Mouse (Mus musculus): ENCODE measurements around the gene Fut2. TPM values are rescaled to one million over a fixed set of nuclear protein-coding genes. Genes with fewer than 3 reads are reported as not detected.
A peak's percentile ranks its signal among the peaks of the same experiment; 100 is the strongest.

Fut2 gene
- polyA plus RNA-seq, 1 experiment from 2014 or later = 0.10 TPM

DNA sequence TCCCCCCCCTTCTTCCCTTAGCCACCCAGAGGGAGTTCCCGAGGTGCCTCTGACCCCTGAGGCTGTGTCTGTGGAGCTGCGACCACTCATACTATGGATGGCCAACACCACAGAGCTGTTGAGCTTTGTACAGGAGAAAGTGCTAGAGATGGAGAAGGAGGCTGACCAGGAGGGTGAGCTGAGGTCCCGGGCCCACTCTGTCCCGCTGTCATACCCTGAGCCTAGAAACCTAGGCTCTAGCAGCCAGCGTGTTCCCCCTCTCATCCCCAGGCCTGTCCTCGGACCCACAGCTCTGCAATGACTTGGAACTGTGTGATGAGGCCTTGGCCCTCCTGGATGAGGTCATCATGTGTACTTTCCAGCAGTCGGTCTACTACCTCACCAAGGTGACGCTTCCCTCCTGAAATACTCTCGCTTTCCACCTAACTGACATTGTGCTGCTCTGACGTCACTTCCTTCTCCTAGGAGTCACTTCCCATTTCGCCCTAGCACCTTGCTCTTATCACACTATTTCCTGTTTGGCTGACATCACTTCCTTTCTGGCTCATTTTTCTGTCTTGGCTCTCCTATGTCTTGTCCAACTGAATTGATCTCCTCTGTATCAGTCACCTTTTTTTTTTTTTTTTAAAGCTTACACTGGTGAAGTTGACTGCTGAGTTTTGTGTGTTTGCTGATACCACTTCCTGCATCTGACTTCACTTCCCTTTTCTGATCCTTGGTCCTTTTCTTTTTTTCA lies 31.1 kb downstream of the Fut2 start:
- no peaks in the 10 kb centered on the region; the same call in 1 of the 2 replicates for H3K36me3 ChIP-seq (ENCODE audit: control insufficient read depth, insufficient read depth)
- no peak overlapping the region for H3K4me2 ChIP-seq (ENCODE audit: low read length)
- no peak overlapping the region for H3K27ac ChIP-seq (ENCODE audit: low read length)
- 88% methylated on average over 11 of the region's 11 CpGs for WGBS
- H3K4me1 ChIP-seq (replicated peaks; ENCODE audit: control insufficient read depth, insufficient read depth, low read length) = peaks cover 10% of the 10 kb centered on the region
- no peak overlapping the region for H3K9ac ChIP-seq (replicated peaks; ENCODE audit: low read depth, low read length)
- no peak overlapping the region for H3K4me3 ChIP-seq (replicated peaks; ENCODE audit: low read length)
- H3K27me3 ChIP-seq (replicated peaks; ENCODE audit: control insufficient read depth, insufficient read depth, low read length) = no peaks in the 10 kb centered on the region; the same call in 1 of the 2 replicates
- H3K9me3 ChIP-seq (ENCODE audit: control insufficient read depth, low read length) = no peaks in the 10 kb centered on the region
- ATAC-seq = no peak

DNA sequence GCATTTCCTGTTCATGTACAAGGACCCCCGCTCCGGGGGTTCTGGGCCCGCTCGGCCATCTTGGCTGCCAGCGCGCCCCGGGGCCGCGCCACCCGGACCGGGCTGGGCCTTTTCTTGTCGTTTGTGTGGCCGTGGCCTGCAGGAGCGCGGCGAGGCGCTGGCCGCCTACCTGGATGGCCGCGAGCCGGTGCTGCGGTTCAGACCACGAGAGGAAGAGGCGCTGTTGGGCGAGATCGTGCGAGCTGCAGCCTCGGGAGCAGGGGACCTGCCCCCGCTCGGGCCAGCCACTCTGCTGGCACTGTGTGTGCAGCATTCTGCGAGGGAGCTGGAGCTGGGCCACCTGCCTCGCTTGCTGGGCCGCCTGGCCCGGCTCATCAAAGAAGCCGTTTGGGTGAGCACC lies 33.7 kb downstream of the Fut2 start:
- Histone ChIP-seq H3K4me2 (ENCODE audit: low read length) (peak overlapping the region; percentile 43), H3K4me1 (replicated peaks; ENCODE audit: control insufficient read depth, insufficient read depth, low read length) (peaks cover 14% of the 10 kb centered on the region), H3K27me3 (replicated peaks; ENCODE audit: control insufficient read depth, insufficient read depth, low read length) (no peaks in the 10 kb centered on the region; the same call in 1 of the 2 replicates), H3K4me3 (replicated peaks; ENCODE audit: low read length) (peak overlapping the region; percentile 3; the same call in 1 of the 2 replicates), H3K9me3 (ENCODE audit: control insufficient read depth, low read length) (no peaks in the 10 kb centered on the region), H3K27ac (ENCODE audit: low read length) (no peak overlapping the region), H3K9ac (replicated peaks; ENCODE audit: low read depth, low read length) (peak overlapping the region; percentile 49), H3K36me3 (ENCODE audit: control insufficient read depth, insufficient read depth) (no peaks in the 10 kb centered on the region; the same call in 1 of the 2 replicates)
- ATAC-seq = no peak
- 9% methylated on average over 35 of the region's 35 CpGs for WGBS

DNA sequence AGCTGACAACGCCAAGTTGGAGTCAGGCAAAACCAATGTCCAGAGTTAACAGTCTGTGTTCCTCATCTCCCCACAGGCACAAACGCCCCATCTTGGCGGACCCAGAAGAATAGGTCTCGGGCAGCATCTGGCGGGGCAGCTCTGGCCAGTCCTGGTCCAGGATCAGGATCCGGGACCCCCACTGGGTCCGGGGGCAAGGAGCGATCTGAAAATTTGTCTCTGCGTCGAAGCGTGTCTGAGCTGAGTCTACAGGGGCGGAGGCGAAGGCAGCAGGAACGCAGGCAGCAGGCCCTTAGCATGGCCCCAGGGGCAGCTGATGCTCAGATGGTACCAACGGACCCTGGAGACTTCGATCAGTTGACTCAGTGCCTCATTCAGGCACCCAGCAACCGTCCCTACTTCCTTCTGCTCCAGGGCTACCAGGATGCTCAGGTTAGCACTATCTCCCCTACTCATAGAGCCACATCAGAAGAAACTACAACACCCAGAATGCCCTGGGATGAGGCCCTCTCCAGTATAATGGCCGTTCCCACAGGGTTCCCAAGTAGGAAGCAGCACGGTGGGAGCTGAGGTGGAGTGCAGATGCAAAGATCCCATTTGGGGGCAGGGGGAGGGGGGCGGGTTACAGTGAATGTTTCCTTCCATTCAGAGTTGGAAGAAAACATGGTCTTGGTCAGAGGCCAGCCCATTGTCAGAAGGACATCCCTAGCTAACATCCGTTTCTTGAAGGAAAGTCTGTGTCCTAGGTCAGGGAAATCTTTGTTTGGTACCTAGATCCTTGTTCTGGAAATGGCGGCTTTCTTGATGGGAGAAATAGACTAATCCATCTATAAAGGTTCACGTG lies 35.9 kb downstream of the Fut2 start:
- Histone ChIP-seq H3K9ac (replicated peaks; ENCODE audit: low read depth, low read length) (no peak overlapping the region), H3K27ac (ENCODE audit: low read length) (no peak overlapping the region), H3K4me1 (replicated peaks; ENCODE audit: control insufficient read depth, insufficient read depth, low read length) (peaks cover 14% of the 10 kb centered on the region), H3K27me3 (replicated peaks; ENCODE audit: control insufficient read depth, insufficient read depth, low read length) (no peaks in the 10 kb centered on the region; the same call in 1 of the 2 replicates), H3K4me2 (ENCODE audit: low read length) (no peak overlapping the region), H3K4me3 (replicated peaks; ENCODE audit: low read length) (no peak overlapping the region), H3K36me3 (ENCODE audit: control insufficient read depth, insufficient read depth) (no peaks in the 10 kb centered on the region), H3K9me3 (ENCODE audit: control insufficient read depth, low read length) (no peaks in the 10 kb centered on the region)
- WGBS = 72% methylated on average over 23 of the region's 23 CpGs
- ATAC-seq = no peak

DNA sequence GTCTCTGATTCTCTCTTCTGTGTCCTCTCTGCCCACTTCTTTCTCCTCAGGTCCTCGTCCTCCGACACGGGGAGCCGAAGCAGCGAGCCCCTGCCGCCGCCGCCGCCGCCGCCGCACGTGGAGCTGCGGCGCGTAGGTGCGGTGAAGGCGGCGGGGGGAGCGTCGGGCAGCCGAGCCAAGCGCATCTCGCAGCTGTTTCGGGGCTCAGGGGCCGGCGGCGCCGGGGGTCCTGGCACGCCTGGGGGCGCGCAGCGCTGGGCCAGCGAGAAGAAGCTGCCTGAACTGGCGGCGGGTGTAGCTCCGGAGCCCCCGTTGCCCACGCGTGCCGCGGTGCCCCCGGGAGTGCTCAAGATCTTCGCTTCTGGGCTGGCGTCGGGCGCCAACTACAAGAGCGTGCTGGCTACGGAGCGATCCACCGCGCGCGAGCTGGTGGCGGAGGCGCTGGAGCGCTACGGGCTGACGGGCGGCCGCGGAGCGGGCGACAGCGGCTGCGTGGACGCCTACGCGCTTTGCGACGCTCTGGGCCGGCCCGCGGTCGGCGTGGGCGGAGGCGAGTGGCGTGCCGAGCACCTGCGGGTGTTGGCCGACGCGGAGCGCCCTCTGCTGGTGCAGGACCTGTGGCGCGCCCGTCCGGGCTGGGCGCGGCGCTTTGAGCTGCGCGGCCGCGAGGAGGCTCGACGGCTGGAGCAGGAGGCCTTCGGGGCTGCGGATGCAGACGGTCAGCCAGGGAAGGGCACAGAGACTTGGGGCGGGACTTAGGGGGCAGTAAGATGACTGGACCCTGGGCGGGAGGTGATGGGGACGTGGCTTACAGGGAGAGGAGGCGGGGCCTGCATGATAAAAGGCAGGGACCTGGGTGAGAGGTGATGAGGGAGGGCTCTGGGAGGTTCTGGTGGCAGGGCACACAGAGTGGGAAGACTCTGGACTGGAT lies 37.6 kb downstream of the Fut2 start:
- Histone ChIP-seq H3K9ac (replicated peaks; ENCODE audit: low read depth, low read length) (peak overlapping the region; percentile 84), H3K27ac (ENCODE audit: low read length) (peak overlapping the region; percentile 85), H3K4me1 (replicated peaks; ENCODE audit: control insufficient read depth, insufficient read depth, low read length) (peaks cover 14% of the 10 kb centered on the region), H3K4me2 (ENCODE audit: low read length) (peak overlapping the region; percentile 91), H3K9me3 (ENCODE audit: control insufficient read depth, low read length) (no peaks in the 10 kb centered on the region), H3K27me3 (replicated peaks; ENCODE audit: control insufficient read depth, insufficient read depth, low read length) (no peaks in the 10 kb centered on the region; the same call in 1 of the 2 replicates), H3K36me3 (ENCODE audit: control insufficient read depth, insufficient read depth) (no peaks in the 10 kb centered on the region), H3K4me3 (replicated peaks; ENCODE audit: low read length) (peak overlapping the region; percentile 61)
- ATAC-seq = peak; percentile 84
- WGBS = under 1% methylated on average over 105 of the region's 105 CpGs

DNA sequence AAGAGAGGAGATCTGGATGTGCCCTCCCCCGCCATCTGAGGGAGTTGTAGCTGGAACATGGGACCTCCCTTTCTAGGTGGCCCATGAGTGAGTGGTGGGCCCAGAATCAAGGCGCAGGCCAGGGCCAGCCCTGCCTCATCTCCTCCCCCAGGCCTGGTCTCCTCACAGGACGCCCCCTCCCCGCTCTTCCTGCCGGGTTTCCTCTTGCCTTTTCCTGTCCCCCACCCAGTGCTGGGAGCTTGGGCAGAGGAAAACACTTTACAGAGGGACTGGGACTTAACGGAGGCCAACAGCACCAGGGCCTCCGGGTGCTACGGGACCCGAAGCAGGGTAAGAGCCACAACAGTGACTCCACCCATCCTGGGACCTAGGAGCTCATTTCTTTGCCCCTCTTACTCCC lies 38.9 kb downstream of the Fut2 start, which contains the start of gene Rasip1:
Gene Rasip1, plus strand, starts transcription at position 228 of the 400 bp plus-strand sequence.
- Histone ChIP-seq H3K9ac (replicated peaks; ENCODE audit: low read depth, low read length) (peak within 1 kb of the TSS; percentile 84), H3K36me3 (ENCODE audit: control insufficient read depth, insufficient read depth) (no peaks in the 10 kb centered on the region), H3K4me2 (ENCODE audit: low read length) (peak within 1 kb of the TSS; percentile 91), H3K4me3 (replicated peaks; ENCODE audit: low read length) (peak within 1 kb of the TSS; percentile 61), H3K27me3 (replicated peaks; ENCODE audit: control insufficient read depth, insufficient read depth, low read length) (no peaks in the 10 kb centered on the region; the same call in 1 of the 2 replicates), H3K4me1 (replicated peaks; ENCODE audit: control insufficient read depth, insufficient read depth, low read length) (peaks cover 9% of the 10 kb centered on the region; the same call in 1 of the 2 replicates), H3K27ac (ENCODE audit: low read length) (peak within 1 kb of the TSS; percentile 85), H3K9me3 (ENCODE audit: control insufficient read depth, low read length) (no peaks in the 10 kb centered on the region)
- 93% methylated on average over 9 of the region's 9 CpGs for WGBS
- no peak for ATAC-seq

DNA sequence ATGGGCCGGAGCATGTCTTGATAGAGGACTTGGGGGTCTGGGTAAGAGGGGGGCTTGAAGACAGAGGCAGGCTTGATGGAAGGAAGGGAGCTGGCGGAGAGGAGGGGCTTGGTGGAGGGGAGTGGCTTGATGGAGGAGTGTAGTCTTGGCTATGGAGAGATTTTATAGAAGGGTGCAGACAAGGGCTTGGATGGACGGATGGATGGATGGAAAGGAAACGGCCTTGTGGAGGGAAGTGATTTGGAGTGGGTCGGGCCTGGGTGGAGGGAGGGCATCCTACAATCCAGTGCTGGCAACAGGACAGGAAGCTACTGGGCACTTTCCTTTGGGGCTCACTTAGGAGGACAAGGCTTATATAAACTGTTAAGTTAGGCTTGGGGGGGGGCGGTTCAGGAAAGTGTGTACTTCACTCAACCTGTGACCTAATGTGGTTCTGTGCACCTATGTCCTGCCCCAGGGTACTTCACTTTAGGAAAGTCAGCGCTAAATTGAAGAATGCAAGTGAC lies 39.6 kb downstream of the Fut2 start:
- no peaks in the 10 kb centered on the region for H3K36me3 ChIP-seq (ENCODE audit: control insufficient read depth, insufficient read depth)
- 91% methylated on average over 7 of the region's 7 CpGs for WGBS
- peaks cover 8% of the 10 kb centered on the region; the same call in 1 of the 2 replicates for H3K4me1 ChIP-seq (replicated peaks; ENCODE audit: control insufficient read depth, insufficient read depth, low read length)
- H3K27me3 ChIP-seq (replicated peaks; ENCODE audit: control insufficient read depth, insufficient read depth, low read length) = no peaks in the 10 kb centered on the region
- no peak for ATAC-seq
- no peaks in the 10 kb centered on the region for H3K9me3 ChIP-seq (ENCODE audit: control insufficient read depth, low read length)
- no peak overlapping the region for H3K4me3 ChIP-seq (replicated peaks; ENCODE audit: low read length)
- no peak overlapping the region for H3K27ac ChIP-seq (ENCODE audit: low read length)
- no peak overlapping the region for H3K9ac ChIP-seq (replicated peaks; ENCODE audit: low read depth, low read length)
- no peak overlapping the region for H3K4me2 ChIP-seq (ENCODE audit: low read length)

DNA sequence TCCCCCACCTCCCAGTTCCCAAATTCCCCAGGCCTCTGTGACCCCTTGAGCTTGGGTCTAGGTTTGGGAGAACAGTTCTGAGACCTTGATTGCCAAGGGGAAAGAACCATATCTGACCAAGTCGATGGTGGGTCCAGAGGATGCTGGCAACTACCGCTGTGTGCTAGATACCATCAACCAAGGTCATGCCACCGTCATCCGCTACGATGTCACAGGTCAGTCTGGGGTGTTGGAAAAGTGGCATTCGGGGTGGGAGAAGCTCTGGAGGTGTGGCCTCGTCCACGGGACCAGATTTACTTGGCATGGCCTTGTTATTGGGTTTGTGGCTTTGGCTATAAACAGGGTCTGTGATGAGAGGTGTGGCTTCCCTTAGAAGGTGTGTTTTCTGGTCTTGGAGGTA lies 40.7 kb downstream of the Fut2 start:
- no peak overlapping the region for H3K9ac ChIP-seq (replicated peaks; ENCODE audit: low read depth, low read length)
- WGBS = 91% methylated on average over 8 of the region's 8 CpGs

DNA sequence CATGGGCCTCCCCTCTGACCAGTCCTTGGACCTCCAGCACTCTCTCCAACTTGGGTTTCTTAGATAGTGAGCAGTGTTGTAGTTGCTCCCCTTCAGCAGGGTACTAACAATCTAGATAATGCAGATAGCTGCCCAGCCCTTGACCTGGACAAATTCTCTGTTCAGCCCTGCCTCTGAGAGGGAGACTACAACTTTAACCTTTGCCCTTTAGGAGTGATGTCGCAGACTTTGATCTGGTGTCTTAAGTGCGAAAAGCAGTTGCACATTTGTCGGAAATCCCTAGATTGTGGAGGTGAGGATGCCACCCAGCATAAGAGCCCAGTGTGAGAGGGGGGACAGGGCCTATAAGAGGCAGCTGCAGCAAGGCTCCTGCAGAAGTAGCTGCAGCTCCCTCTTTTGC lies 41.5 kb downstream of the Fut2 start:
- H3K4me2 ChIP-seq (ENCODE audit: low read length) = no peak overlapping the region
- no peaks in the 10 kb centered on the region for H3K9me3 ChIP-seq (ENCODE audit: control insufficient read depth, low read length)
- no peaks in the 10 kb centered on the region for H3K27me3 ChIP-seq (replicated peaks; ENCODE audit: control insufficient read depth, insufficient read depth, low read length)
- no peaks in the 10 kb centered on the region for H3K36me3 ChIP-seq (ENCODE audit: control insufficient read depth, insufficient read depth)
- no peak overlapping the region for H3K9ac ChIP-seq (replicated peaks; ENCODE audit: low read depth, low read length)
- 85% methylated on average over 3 of the region's 3 CpGs for WGBS
- no peak overlapping the region for H3K4me3 ChIP-seq (replicated peaks; ENCODE audit: low read length)
- H3K27ac ChIP-seq (ENCODE audit: low read length) = no peak overlapping the region
- peaks cover 8% of the 10 kb centered on the region; the same call in 1 of the 2 replicates for H3K4me1 ChIP-seq (replicated peaks; ENCODE audit: control insufficient read depth, insufficient read depth, low read length)
- no peak for ATAC-seq

More for the DNA sequence above, 40.7 kb downstream of the Fut2 start:
- no peaks in the 10 kb centered on the region for H3K36me3 ChIP-seq (ENCODE audit: control insufficient read depth, insufficient read depth)
- H3K27me3 ChIP-seq (replicated peaks; ENCODE audit: control insufficient read depth, insufficient read depth, low read length) = no peaks in the 10 kb centered on the region
- H3K4me1 ChIP-seq (replicated peaks; ENCODE audit: control insufficient read depth, insufficient read depth, low read length) = peaks cover 8% of the 10 kb centered on the region; the same call in 1 of the 2 replicates
- no peak for ATAC-seq
- no peak overlapping the region for H3K4me2 ChIP-seq (ENCODE audit: low read length)
- H3K4me3 ChIP-seq (replicated peaks; ENCODE audit: low read length) = no peak overlapping the region
- no peaks in the 10 kb centered on the region for H3K9me3 ChIP-seq (ENCODE audit: control insufficient read depth, low read length)
- H3K27ac ChIP-seq (ENCODE audit: low read length) = no peak overlapping the region
